Mouse (Mus musculus) frontal cortex, postnatal 14 days (tissue): ENCODE measurements around the gene Gngt2.

Source experiments
- DNase-seq, 2 experiments: peaks; one replicate each; pipeline ENCODE4 v3.0.0; 2022; ENCODE audit warnings: low spot score in 2 of 2

Gngt2 gene

DNA sequence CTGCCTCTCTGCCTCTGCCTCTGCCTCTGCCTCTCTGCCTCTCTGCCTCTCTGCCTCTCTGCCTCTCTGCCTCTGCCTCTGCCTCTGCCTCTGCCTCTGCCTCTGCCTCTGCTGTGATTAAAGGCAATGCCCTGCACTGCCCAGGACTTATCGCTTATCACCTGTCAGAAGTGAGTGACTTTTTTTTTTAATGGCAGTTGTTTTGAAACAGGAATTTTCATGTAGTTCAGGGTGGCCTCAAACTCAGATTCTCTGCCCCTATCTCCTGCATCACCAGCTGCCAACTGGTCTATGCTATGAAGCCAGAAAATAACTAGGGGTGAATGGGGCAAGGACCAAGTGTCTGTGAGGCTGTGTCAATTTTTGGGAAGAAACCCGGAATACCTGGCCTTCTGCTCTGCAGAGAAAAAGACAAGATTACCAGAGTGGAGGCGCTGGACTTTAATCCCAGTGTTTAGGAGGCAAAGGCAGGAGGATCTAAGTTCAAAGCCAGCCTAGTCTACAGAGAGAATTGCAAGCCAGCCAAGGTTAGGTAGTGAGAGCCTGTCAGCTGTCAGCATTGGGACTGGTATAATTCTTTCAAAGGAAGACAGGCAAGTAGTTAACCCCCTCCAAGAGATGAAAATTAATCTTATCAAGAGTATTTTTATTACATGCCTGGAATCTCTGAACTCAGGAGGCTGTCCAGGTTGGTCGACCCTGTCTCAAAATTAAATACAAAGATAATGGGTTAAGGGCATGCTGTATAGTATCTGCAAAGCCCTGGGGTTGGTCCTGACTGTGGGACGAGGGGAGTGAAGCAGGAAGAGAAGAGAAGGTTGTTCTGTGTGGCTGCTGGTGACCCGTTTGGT, 10.5 kb upstream of the Gngt2 start:
- DNase-seq, result no peak

- no peak for DNase-seq
Observed at GRCm38 (mm10) chr11:95827168-95827447, 9.9 kb upstream of the Gngt2 start.

DNA sequence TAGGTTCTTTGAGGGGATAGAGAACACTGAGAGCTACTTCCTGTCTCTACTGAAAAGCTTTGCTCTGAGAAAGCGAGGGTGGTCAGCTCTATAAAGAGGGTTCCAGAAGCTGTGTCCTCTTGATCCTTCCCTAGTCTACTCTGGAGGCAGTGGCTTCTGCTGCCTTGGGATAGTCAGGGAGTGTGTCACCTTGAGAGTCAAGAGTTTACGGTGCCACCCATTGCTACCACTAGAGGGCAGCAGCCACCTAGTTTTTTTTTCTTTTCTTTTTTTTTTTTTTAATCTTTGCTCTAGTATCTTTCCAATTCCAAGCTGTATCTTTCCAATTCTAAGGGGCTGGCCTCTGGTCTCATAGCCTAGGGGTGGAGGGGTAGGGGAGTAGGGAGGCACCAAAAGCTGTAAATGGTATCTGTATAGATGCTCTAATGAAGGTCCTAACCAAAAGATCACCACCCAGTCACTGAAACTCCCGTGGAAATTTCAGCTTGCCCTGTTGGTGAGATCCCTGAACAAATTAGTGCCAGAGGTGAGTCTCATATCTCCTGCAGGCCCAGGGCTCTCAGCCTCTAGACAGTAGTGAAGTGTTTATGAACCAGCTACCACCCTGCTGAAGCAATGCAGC, 9.4 kb upstream of the Gngt2 start:
- peak in 1 of 2 experiments; percentile 73 for DNase-seq

GRCm38 (mm10) chr11:95828181-95828964, 8.6 kb upstream of the Gngt2 start:
- no peak for DNase-seq

DNA sequence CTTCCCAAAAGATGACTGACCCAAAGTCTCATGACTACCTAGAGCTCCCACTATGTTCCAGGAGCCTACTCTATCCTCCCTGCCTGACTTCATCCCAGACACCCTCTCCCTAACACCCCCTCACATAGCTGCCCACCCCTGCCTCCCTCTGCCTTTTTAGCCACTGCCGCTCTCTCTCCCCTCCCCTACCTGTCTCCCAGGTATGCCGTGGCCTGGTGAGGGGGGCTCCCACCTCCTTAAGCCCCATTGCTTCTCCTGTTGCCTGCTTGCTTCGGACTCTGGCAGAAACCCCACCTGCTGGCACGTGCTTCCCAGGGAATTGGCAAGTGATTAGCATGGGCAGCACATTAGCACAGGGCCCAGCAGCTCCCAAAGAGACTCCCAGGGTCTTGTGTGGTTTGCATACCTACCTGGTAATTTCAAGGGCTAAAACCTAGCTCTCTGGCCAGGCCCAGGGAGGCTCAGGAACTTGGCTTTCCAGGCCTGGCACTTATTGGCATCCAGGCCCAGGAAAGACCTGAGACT, 7.4 kb upstream of the Gngt2 start:
- DNase-seq, result no peak

GRCm38 (mm10) chr11:95830411-95831275, 6.4 kb upstream of the Gngt2 start:
- DNase-seq, result no peak

GRCm38 (mm10) chr11:95831276-95831619, 5.8 kb upstream of the Gngt2 start:
- DNase-seq, result no peak

DNA sequence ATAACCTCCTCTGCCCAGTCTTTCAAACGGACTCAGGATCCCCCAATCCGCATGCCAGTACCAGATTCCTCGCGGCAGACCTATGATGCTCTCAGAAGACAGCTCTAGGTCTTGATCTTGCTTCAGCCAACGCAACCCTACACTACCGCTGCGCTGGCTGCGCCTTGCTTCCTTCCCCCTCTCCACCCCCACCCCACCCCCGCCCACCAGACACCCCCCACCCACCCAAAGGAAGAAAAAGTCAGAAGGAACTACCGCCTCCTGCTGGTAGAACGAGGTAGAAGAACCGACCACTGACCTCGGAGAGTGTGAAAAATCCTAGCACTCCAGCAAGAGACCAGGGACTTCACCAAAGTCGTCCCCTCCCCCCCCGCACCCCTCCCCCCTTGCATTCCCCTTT, 5.4 kb upstream of the Gngt2 start:
- no peak for DNase-seq

DNA sequence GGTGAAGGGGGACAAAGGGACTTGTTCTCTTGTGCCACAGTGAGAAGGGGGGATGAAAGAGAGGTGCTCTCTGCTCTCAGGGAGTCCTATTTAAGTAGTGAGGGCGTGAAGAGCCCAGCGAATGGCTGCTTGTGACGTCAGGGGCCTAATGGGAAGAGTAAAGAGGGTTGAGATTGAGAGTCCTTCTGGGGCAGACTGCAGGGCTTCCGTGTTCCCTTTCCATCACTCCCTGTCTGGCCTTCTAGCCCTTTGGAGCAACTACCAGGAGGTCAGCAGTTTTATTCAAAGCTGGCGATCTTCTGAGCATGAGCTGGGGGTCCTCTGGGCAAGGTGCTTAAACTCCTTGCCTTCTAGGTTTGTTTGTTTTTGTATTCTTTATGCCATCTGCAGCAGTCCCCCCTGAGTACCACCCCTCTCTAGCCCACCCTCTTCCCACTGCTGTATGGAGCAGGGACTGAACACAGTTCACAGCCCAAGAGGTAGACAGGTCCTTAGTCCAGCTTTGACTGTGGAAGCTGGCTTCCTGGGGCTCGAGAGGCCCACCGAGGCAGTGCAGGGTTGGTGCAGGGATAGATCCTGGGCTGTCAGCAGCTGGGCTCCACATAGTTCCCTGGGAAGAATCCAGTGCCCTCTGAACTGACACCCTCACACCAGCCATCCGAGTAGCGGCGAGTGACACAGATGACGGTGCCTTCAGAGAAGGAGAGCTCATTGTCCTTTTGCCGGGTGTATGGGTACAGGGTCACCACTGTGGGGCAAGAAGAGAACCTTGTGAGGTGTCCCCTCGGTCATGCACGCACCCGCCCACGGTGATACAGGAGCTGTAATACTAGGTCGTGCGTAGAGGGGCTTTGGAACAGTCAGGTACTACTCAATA, 4.6 kb upstream of the Gngt2 start:
- no peak for DNase-seq

GRCm38 (mm10) chr11:95833006-95833570, 3.9 kb upstream of the Gngt2 start:
- no peak for DNase-seq

- DNase-seq, result no peak
Observed at GRCm38 (mm10) chr11:95833631-95834142, 3.3 kb upstream of the Gngt2 start.

- DNase-seq, result peak in 1 of 2 experiments; percentile 62
Observed at GRCm38 (mm10) chr11:95834143-95834667, 2.8 kb upstream of the Gngt2 start.

GRCm38 (mm10) chr11:95834742-95835710, 2.0 kb upstream of the Gngt2 start:
- DNase-seq, result no peak

- DNase-seq, result no peak
Observed at GRCm38 (mm10) chr11:95835832-95836231, 1.2 kb upstream of the Gngt2 start.

DNA sequence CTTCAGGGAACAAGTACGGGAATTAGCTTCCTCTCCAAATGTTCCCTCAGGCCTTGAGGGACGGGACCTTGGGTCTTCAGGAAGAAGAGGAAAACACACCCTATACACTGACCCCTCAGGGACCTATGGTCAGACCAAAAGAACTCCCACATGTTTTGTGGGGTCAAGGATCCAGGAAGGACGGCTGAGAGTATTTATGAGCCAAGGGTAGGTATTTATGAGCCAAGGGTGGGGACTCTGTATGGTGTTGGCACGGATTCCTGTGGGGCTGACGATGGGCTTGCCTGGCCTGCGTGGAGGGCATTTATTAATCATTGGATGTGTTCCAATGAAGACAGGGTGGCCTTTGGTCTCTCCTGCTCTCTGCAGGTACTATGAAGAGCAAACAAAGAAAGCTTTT, 583 bp upstream of the Gngt2 start:
- no peak for DNase-seq

DNA sequence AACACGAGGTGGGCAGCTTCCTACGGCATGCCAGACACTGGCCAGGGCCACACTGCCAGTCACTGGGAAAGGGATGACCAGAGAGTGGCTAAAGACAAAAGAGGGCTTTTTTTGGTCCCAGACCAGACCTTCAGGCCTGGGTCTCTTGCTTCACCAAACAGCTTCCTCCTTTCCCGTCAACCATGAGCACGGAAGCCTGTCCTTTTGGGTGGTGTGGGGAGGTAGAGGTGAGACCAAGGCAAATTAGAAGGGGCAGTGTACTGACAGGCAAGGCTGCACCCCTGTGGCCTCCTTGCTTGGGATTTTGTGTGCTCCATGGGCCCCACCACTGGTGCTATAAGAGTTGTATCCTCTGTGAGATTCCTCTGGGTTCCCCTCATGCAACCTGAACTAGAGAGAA, 1.6 kb downstream of the Gngt2 start:
- no peak for DNase-seq

DNA sequence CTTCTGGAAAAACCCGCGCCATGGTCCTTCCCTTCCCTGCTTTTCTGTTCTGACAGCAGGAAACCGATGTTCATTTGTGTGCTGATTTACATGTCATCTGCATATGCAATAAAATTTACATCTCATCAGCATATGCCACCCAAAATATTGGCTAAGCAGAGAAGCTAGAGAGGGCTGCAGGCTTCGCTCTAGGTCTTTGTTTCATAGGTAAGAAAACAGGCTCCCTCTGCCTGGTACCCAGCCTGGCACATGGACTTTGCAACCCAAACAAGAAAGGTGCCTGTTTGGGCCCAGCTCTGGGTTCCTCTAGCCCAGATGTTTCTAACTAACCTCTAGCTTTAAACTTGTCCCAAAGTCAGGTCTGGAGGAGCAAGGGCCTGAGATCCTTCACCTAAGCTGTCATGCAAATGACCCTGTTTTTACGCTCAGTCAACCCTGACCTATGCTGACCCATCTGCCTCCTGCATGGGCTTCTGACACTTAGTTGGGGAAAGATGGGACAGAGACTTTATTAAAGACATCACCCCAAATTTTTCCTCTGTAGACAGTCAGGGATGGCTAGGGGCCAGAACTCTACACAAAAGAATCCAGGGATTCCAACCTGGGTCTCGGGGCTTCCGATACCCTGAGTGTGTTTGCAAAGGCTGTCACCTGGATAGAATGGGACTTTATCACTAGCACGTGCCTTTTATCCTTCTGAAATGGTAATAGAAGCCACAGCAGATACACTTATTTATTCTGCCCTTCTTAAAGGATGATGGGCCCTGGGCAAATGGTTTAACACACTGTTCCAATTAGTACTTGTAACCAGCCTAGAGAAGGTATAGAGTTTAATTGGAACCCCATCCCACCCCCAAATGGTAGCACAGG, 2.2 kb downstream of the Gngt2 start:
- no peak for DNase-seq
